Mouse (Mus musculus) thymus, postnatal 14 days (tissue): ENCODE measurements around the gene Gm43191.
"Not testable (repeated sequence)": the region's sequence is repeated elsewhere in the genome, so short reads cannot be mapped to it uniquely, and the experiment has no call there.

ENCODE experiments used
- DNase-seq: peaks from one replicate; pipeline ENCODE4 v3.0.0; 2021

The Gm43191 gene

GRCm38 (mm10) chr3:116661288-116661869, 19.7 kb downstream of the Gm43191 start:
- no peak for DNase-seq

GRCm38 (mm10) chr3:116659856-116660430, 21.1 kb downstream of the Gm43191 start:
- no peak for DNase-seq

GRCm38 (mm10) chr3:116658928-116659565, 22.0 kb downstream of the Gm43191 start:
- no peak for DNase-seq

- no peak for DNase-seq
Observed at GRCm38 (mm10) chr3:116656184-116656965, 24.7 kb downstream of the Gm43191 start.

GRCm38 (mm10) chr3:116654051-116654450, 27.0 kb downstream of the Gm43191 start:
- not testable (repeated sequence) for DNase-seq

- no peak for DNase-seq
Observed at GRCm38 (mm10) chr3:116653278-116653945, 27.6 kb downstream of the Gm43191 start.

- no peak for DNase-seq
Observed at GRCm38 (mm10) chr3:116652033-116652446, 29.0 kb downstream of the Gm43191 start.

GRCm38 (mm10) chr3:116650698-116651097, 30.4 kb downstream of the Gm43191 start:
- DNase-seq: no peak

GRCm38 (mm10) chr3:116648805-116649204, 32.3 kb downstream of the Gm43191 start:
- DNase-seq: no peak

- DNase-seq: no peak
Observed at GRCm38 (mm10) chr3:116646387-116646786, 34.7 kb downstream of the Gm43191 start.

- no peak for DNase-seq
Observed at GRCm38 (mm10) chr3:116642373-116642772, 38.7 kb downstream of the Gm43191 start.

GRCm38 (mm10) chr3:116641811-116642371, 39.2 kb downstream of the Gm43191 start:
- no peak for DNase-seq

- no peak for DNase-seq
Observed at GRCm38 (mm10) chr3:116640024-116640423, 41.0 kb downstream of the Gm43191 start.

GRCm38 (mm10) chr3:116638572-116638971, 42.5 kb downstream of the Gm43191 start:
- DNase-seq: no peak

GRCm38 (mm10) chr3:116637693-116638476, 43.2 kb downstream of the Gm43191 start:
- DNase-seq: no peak

- DNase-seq: no peak
Observed at GRCm38 (mm10) chr3:116635799-116636198, 45.3 kb downstream of the Gm43191 start.

GRCm38 (mm10) chr3:116634853-116635252, 46.2 kb downstream of the Gm43191 start:
- no peak for DNase-seq

- DNase-seq: no peak
Observed at GRCm38 (mm10) chr3:116634091-116634490, 47.0 kb downstream of the Gm43191 start.

- no peak for DNase-seq
Observed at GRCm38 (mm10) chr3:116632971-116633370, 48.1 kb downstream of the Gm43191 start.

GRCm38 (mm10) chr3:116631459-116631858, 49.6 kb downstream of the Gm43191 start:
- DNase-seq: no peak

- no peak for DNase-seq
Observed at GRCm38 (mm10) chr3:116622641-116623040, 58.4 kb downstream of the Gm43191 start.
